ENCODE assay signal across 9 mouse cellular contexts in genomic region chr3:34662712-34663655, GRCm38 (mm10). TPM values are rescaled to one million over a fixed set of nuclear protein-coding genes. Genes with fewer than 3 reads are reported as not detected.
A peak's percentile ranks its signal among the peaks of the same experiment; 100 is the strongest.
DNase-seq lines count a peak whose midpoint lies in the region; ATAC-seq and TF ChIP-seq lines count a peak whose summit lies in the region.
"Had no signal": no experiment of that assay in that cellular context is flagged by ENCODE, and none has a peak within 500 bp of the region (broad histone marks: within the 10 kb centered on the region; RNA-seq: fewer than 3 reads in every experiment).

No protein-coding gene starts in this region.

- H3K27ac ChIP-seq in embryonic facial prominence, embryonic 13.5 days = no peak overlapping the region
- H3K27ac ChIP-seq in intestine, postnatal 0 days (ENCODE audit: low read depth, low read length) = no peak overlapping the region
- H3K27ac ChIP-seq in neural tube, embryonic 15.5 days (replicated peaks) = peak overlapping the region; percentile 78

- intact Hi-C loops in left cerebral cortex, postnatal 25 days (cut with DNase I) = loop anchor here (1.0 to 5.0 kb wide), 2 partner anchors 11 to 221 kb away; no protein-coding TSS in a partner anchor
- intact Hi-C loops in left cerebral cortex, postnatal 4 days (cut with DNase I) = loop anchor here (5.0 kb wide), 2 partner anchors 434 to 819 kb away; no protein-coding TSS in a partner anchor

- ATAC-seq in embryonic facial prominence, embryonic 13.5 days (ENCODE audit: insufficient number of reproducible peaks, insufficient read depth, low FRiP score, low TSS enrichment, low read depth) = no peak
- ATAC-seq in intestine, postnatal 0 days = no peak
- no peak for ATAC-seq in neural tube, embryonic 15.5 days (ENCODE audit: low FRiP score)

- no peaks in the 10 kb centered on the region for H3K36me3 ChIP-seq in embryonic facial prominence, embryonic 13.5 days
- H3K36me3 ChIP-seq in intestine, postnatal 0 days (ENCODE audit: control insufficient read depth, insufficient read depth) = no peaks in the 10 kb centered on the region
- no peaks in the 10 kb centered on the region for H3K36me3 ChIP-seq in neural tube, embryonic 15.5 days

- H3K4me1 ChIP-seq in embryonic facial prominence, embryonic 13.5 days = peaks cover 14% of the 10 kb centered on the region
- peaks cover 6% of the 10 kb centered on the region for H3K4me1 ChIP-seq in intestine, postnatal 0 days (replicated peaks; ENCODE audit: control insufficient read depth, insufficient read depth, low read length)
- peaks cover 25% of the 10 kb centered on the region for H3K4me1 ChIP-seq in neural tube, embryonic 15.5 days

- H3K4me2 ChIP-seq in embryonic facial prominence, embryonic 13.5 days = peak overlapping the region; percentile 58
- peak overlapping the region; percentile 64 for H3K4me2 ChIP-seq in intestine, postnatal 0 days (replicated peaks; ENCODE audit: low read depth)
- peak overlapping the region; percentile 59 for H3K4me2 ChIP-seq in neural tube, embryonic 15.5 days

- peaks cover 99% of the 10 kb centered on the region for H3K27me3 ChIP-seq in embryonic facial prominence, embryonic 13.5 days
- H3K27me3 ChIP-seq in intestine, postnatal 0 days (replicated peaks; ENCODE audit: control insufficient read depth, insufficient read depth, low read length) = peaks cover 97% of the 10 kb centered on the region
- peaks cover 73% of the 10 kb centered on the region for H3K27me3 ChIP-seq in neural tube, embryonic 15.5 days (replicated peaks)

- TF ChIP-seq CTCF in intestine, postnatal 0 days (IDR thresholded peaks at IDR 0.05; ENCODE audit: low read depth) = no peak

- H3K9ac ChIP-seq in embryonic facial prominence, embryonic 13.5 days = no peak overlapping the region
- H3K9ac ChIP-seq in intestine, postnatal 0 days (ENCODE audit: low read depth, low read length) = no peak overlapping the region
- 0 out of 2 replicates have a peak overlapping the region, but pooled peaks have one; percentile 1 for H3K9ac ChIP-seq in neural tube, embryonic 15.5 days (replicated peaks)

- H3K4me3 ChIP-seq in embryonic facial prominence, embryonic 13.5 days = peak overlapping the region; percentile 36
- H3K4me3 ChIP-seq in intestine, postnatal 0 days (ENCODE audit: low read depth, low read length) = peak overlapping the region; percentile 38
- H3K4me3 ChIP-seq in neural tube, embryonic 15.5 days (replicated peaks) = peak overlapping the region; percentile 33; the same call in 1 of the 2 replicates

- under 1% methylated on average over 53 of the region's 53 CpGs for WGBS in embryonic facial prominence, embryonic 13.5 days
- under 1% methylated on average over 53 of the region's 53 CpGs for WGBS in intestine, postnatal 0 days
- under 1% methylated on average over 53 of the region's 53 CpGs for WGBS in neural tube, embryonic 15.5 days

- H3K9me3 ChIP-seq in embryonic facial prominence, embryonic 13.5 days = no peaks in the 10 kb centered on the region
- no peaks in the 10 kb centered on the region for H3K9me3 ChIP-seq in intestine, postnatal 0 days (ENCODE audit: control insufficient read depth)
- no peaks in the 10 kb centered on the region for H3K9me3 ChIP-seq in neural tube, embryonic 15.5 days (replicated peaks)

- peak; percentile 2 to 28 for DNase-seq in left cerebral cortex, postnatal 25 days (ENCODE audit: low spot score in 2 of 2)
- no peak for DNase-seq in left cerebral cortex, postnatal 4 days
- DNase-seq in ovary, postnatal 10 days (ENCODE audit: low spot score) = no peak
- no peak for DNase-seq in kidney, postnatal 25 days
- DNase-seq in spleen, adult 12 weeks (ENCODE audit: low spot score) = no peak

RNA-seq across cellular contexts. Expression of gene Sox2, which starts 12.8 kb away (rescaled TPM):
- 10 to 100 TPM; 40.5 to 43.8 TPM for total RNA-seq in left cerebral cortex, postnatal 25 days (2021)
- total RNA-seq in left cerebral cortex, postnatal 4 days (2021) = 10 to 100 TPM; 55.8 to 59.3 TPM
- polyA plus RNA-seq in embryonic facial prominence, embryonic 13.5 days (2015; fragmentation: Nextera tagmentation; extraction: Ambion mirVana) = 4.1 and 7.3 TPM in 2 replicates
- polyA plus RNA-seq in intestine, postnatal 0 days (2015; fragmentation: Nextera tagmentation; extraction: Ambion mirVana) = 0.25 and 0.33 TPM in 2 replicates
- polyA plus RNA-seq in neural tube, embryonic 15.5 days (2015; fragmentation: Nextera tagmentation; extraction: Ambion mirVana) = 11.1 and 13.4 TPM in 2 replicates
- total RNA-seq: gastrocnemius, adult 18-20 months had no signal

Comparison
In these comparisons a context has a peak if more than half of its experiments do, and no peak if none do; other contexts are left out.
1. DNase-seq: peak in left cerebral cortex, postnatal 25 days (2 of 2); none in left cerebral cortex, postnatal 4 days (single experiment), ovary, postnatal 10 days (single experiment), kidney, postnatal 25 days (0 of 2) and spleen, adult 12 weeks (single experiment).
2. Peak in every context shown above with its lines, with median percentiles within 50 percentile points of each other: H3K4me2 ChIP-seq and H3K4me3 ChIP-seq.